Mouse (Mus musculus) lung, postnatal 0 days (tissue): ENCODE measurements at regions not wholly inside any gene's neighbourhood (a gene's known extent, or its start where the extent isn't known, plus 50 kb on each side); places are given as distances from the start of the nearest gene placed in this dataset.

Experiments
- ATAC-seq: fragments of 200-750 bp; cut with Nextera tagmentation; 2 replicates; pipeline ENCODE4 v1.8.0; 2017; ENCODE audit warnings: moderate library complexity
- DNase-seq: peaks from one replicate; pipeline ENCODE4 v3.0.0-alpha.2; 2016; ENCODE audit warnings: low spot score
- H3K27ac ChIP-seq: fragments of 300-500 bp; sonication (generic); 2 replicates; pipeline ENCODE4 v1.5.1; 2014; ENCODE audit warnings: antibody characterized with exemption, mild to moderate bottlenecking, low read length, mixed read lengths
- H3K27me3 ChIP-seq: fragments of 300-500 bp; sonication (generic); replicated peaks from 2 replicates; pipeline ENCODE4 v1.6.1; 2014; ENCODE audit warnings: low read length, mixed read lengths; ENCODE audit not compliant: insufficient read depth
- H3K36me3 ChIP-seq: fragments of 300-500 bp; sonication (generic); 2 replicates; pipeline ENCODE4 v1.6.1; 2014; ENCODE audit warnings: low read length, mixed read lengths; ENCODE audit not compliant: insufficient read depth
- H3K4me1 ChIP-seq: fragments of 300-500 bp; sonication (generic); 2 replicates; pipeline ENCODE4 v1.6.1; 2014; ENCODE audit warnings: antibody characterized with exemption, low read depth, low read length, mixed read lengths; ENCODE audit not compliant: insufficient read depth
- H3K4me2 ChIP-seq: fragments of 300-500 bp; sonication (generic); replicated peaks from 2 replicates; pipeline ENCODE4 v1.6.1; 2014; ENCODE audit warnings: low read depth, mild to moderate bottlenecking, low read length, moderate library complexity, mixed read lengths
- H3K4me3 ChIP-seq: fragments of 300-500 bp; sonication (generic); 2 replicates; pipeline ENCODE4 v1.5.1; 2014; ENCODE audit warnings: low read depth, low read length
- H3K9ac ChIP-seq: fragments of 300-500 bp; sonication (generic); replicated peaks from 2 replicates; pipeline ENCODE4 v1.6.1; 2014; ENCODE audit warnings: low read depth, mild to moderate bottlenecking
- H3K9me3 ChIP-seq: fragments of 300-500 bp; sonication (generic); 2 replicates; pipeline ENCODE4 v1.6.1; 2016; ENCODE audit warnings: low read length, mixed read lengths
- CTCF ChIP-seq: IDR thresholded peaks from 2 replicates; pipeline ENCODE4 v1.5.1; 2016; ENCODE audit warnings: antibody characterized with exemption, mild to moderate bottlenecking
- EP300 ChIP-seq: IDR thresholded peaks from 2 replicates; pipeline ENCODE4 v1.6.1; 2016; ENCODE audit warnings: antibody characterized with exemption, mild to moderate bottlenecking, control low read depth
- WGBS: fragments of 180-500 bp; shearing (Covaris S2); extraction: QIAGEN DNeasy Blood & Tissue Kit; methylation state at CpG from one replicate; pipeline ENCODE4 v1.1.7; 2014; 5-methylcytosine and 5-hydroxymethylcytosine counted together

DNA sequence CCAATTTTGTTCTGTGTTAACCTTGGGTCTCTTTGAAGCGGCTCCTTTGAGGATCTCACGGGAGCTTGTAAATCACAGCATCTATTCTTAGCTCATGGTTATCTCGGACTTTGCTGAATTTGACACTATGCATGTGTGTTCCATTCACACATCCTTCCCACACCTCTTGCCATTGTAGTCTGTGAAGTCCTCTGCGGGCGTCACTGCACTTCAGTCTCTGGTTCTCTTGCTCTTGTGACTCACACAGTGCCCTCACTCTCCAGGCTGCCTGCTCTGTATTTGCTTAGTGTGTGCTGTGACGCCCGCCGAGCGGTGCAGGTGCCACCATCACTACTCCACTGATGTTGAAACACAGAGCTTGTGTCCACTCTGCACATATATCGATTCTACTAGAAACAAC, 1271.2 kb downstream of the Synb start:
- ATAC-seq (no peak), DNase-seq (no peak)
- TF ChIP-seq CTCF (no peak), EP300 (no peak)
- Histone ChIP-seq H3K9ac (no peak overlapping the region), H3K27me3 (no peaks in the 10 kb centered on the region), H3K36me3 (no peaks in the 10 kb centered on the region), H3K4me1 (no peaks in the 10 kb centered on the region), H3K9me3 (no peaks in the 10 kb centered on the region), H3K4me2 (no peak overlapping the region), H3K4me3 (no peak overlapping the region), H3K27ac (no peak overlapping the region)
- WGBS, result 79% methylated on average over 10 of the region's 10 CpGs

- WGBS, result 49% methylated on average over 7 of the region's 7 CpGs
- Histone ChIP-seq H3K4me1 (no peaks in the 10 kb centered on the region), H3K27ac (no peak overlapping the region), H3K9ac (no peak overlapping the region), H3K27me3 (no peaks in the 10 kb centered on the region), H3K9me3 (no peaks in the 10 kb centered on the region), H3K4me3 (no peak overlapping the region), H3K36me3 (no peaks in the 10 kb centered on the region), H3K4me2 (no peak overlapping the region)
- TF ChIP-seq EP300 (no peak), CTCF (no peak)
- DNase-seq, result no peak
- ATAC-seq, result no peak
Measured at GRCm38 (mm10) chr14:68021240-68021639, 1272.9 kb downstream of the Synb start.

GRCm38 (mm10) chr14:68020769-68021168, 1273.3 kb downstream of the Synb start:
- H3K9ac ChIP-seq, result no peak overlapping the region
- WGBS, result 87% methylated on average over 6 of the region's 6 CpGs
- H3K4me1 ChIP-seq, result no peaks in the 10 kb centered on the region
- no peaks in the 10 kb centered on the region for H3K36me3 ChIP-seq
- TF ChIP-seq EP300 (no peak), CTCF (no peak)
- no peak for DNase-seq
- H3K4me2 ChIP-seq, result no peak overlapping the region
- H3K27me3 ChIP-seq, result no peaks in the 10 kb centered on the region
- H3K27ac ChIP-seq, result no peak overlapping the region
- no peaks in the 10 kb centered on the region for H3K9me3 ChIP-seq
- no peak for ATAC-seq
- H3K4me3 ChIP-seq, result no peak overlapping the region

DNA sequence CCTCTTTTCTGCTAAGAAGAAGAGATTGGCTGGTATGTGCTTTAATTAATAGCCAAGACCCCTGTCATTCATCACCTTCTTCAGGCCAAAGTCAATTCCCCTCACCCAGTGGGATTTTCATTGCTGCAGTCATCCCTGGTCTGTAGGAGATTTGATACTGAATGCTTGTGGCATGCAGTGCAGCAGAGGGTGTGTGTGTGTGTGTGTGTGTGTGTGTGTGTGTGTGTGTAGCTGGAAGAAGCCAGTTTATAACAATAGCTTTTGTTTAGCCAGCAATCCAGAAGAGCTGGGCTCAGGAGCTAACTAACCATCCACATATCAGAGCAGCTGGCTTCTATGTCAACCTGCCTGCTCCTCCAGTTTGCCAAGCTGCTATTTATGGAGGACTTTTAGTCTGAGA, 1275.4 kb downstream of the Synb start:
- H3K36me3 ChIP-seq, result no peaks in the 10 kb centered on the region
- H3K4me2 ChIP-seq, result no peak overlapping the region
- TF ChIP-seq CTCF (no peak), EP300 (no peak)

DNA sequence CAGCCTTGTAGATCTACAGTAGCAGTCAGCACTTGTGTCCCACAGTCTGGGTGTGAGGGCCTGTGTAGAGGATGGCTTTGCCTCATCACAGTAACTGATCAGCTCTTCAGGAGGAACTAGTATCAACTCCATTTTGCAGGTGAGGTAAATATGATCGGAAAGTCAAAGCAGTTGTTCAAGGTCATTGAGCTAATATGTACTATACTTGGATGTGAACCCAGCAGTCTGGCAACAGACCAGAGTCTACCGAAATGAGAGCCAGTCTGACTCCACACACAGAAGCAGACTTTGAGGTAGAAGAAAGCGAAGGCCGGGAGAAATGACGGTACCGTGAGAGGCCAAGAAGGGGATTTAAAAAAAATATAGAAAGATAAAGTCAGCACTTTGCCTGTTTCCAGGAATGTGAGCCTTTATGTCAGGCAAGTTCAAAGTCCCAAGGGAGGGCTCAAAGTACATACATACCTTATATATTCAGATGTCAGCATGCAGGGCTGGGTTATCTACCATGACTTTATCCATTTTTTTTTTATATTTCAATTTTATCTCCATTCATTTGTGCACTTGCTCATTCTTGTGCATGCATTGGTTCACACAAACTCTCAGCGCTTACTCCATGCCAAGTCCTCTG, 1297.2 kb downstream of the Synb start:
- no peak for TF ChIP-seq CTCF
- TF ChIP-seq EP300, result no peak
- H3K36me3 ChIP-seq, result no peaks in the 10 kb centered on the region
- no peaks in the 10 kb centered on the region for H3K27me3 ChIP-seq
- WGBS, result 85% methylated on average over 7 of the region's 7 CpGs
- H3K9me3 ChIP-seq, result no peaks in the 10 kb centered on the region
- DNase-seq (no peak), ATAC-seq (no peak)
- H3K27ac ChIP-seq, result no peak overlapping the region
- no peak overlapping the region for H3K4me3 ChIP-seq
- H3K9ac ChIP-seq, result no peak overlapping the region
- no peak overlapping the region for H3K4me2 ChIP-seq
- no peaks in the 10 kb centered on the region for H3K4me1 ChIP-seq

More for the DNA sequence above, 1275.4 kb downstream of the Synb start:
- no peaks in the 10 kb centered on the region for H3K9me3 ChIP-seq
- H3K27ac ChIP-seq, result no peak overlapping the region
- no peak for ATAC-seq
- no peak overlapping the region for H3K9ac ChIP-seq
- no peaks in the 10 kb centered on the region for H3K4me1 ChIP-seq
- H3K4me3 ChIP-seq, result no peak overlapping the region
- no peak for DNase-seq
- H3K27me3 ChIP-seq, result no peaks in the 10 kb centered on the region

- WGBS, result 55% methylated on average over 13 of the region's 13 CpGs
- H3K4me2 ChIP-seq, result no peak overlapping the region
- no peaks in the 10 kb centered on the region for H3K4me1 ChIP-seq
- DNase-seq (no peak), ATAC-seq (no peak)
- no peak overlapping the region for H3K9ac ChIP-seq
- no peak for TF ChIP-seq CTCF
- TF ChIP-seq EP300, result no peak
- no peak overlapping the region for H3K4me3 ChIP-seq
- no peaks in the 10 kb centered on the region for H3K27me3 ChIP-seq
- no peaks in the 10 kb centered on the region for H3K9me3 ChIP-seq
- H3K36me3 ChIP-seq, result no peaks in the 10 kb centered on the region
- no peak overlapping the region for H3K27ac ChIP-seq
Measured at GRCm38 (mm10) chr14:67993611-67994051, 1300.5 kb downstream of the Synb start.

DNA sequence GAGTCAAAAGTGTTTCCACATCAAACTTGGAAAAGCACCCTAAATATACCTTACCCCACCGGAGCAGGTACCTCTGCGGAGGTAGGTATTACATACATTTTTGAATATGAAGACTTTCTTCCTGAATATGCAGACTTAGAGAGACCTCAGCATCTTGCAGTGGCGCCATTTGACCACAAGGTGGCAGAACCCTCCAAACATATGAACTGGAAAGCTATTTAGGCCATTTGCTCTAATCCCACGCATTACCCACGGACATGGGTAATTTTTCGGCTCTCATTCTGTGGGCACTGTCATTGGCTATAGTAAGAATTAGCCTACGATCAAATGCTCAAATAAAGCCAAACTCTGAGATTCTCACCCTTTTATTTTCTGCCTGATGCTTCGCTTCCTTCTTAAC, 1301.0 kb downstream of the Synb start:
- no peak overlapping the region for H3K4me3 ChIP-seq
- no peak overlapping the region for H3K9ac ChIP-seq
- H3K36me3 ChIP-seq, result no peaks in the 10 kb centered on the region
- H3K4me1 ChIP-seq, result no peaks in the 10 kb centered on the region
- ATAC-seq, result no peak
- H3K27me3 ChIP-seq, result no peaks in the 10 kb centered on the region
- 14% methylated on average over 8 of the region's 8 CpGs for WGBS
- H3K27ac ChIP-seq, result no peak overlapping the region
- H3K4me2 ChIP-seq, result no peak overlapping the region
- TF ChIP-seq CTCF (peak; percentile 92), EP300 (no peak)
- DNase-seq, result peak; percentile 56
- H3K9me3 ChIP-seq, result no peaks in the 10 kb centered on the region
